ENCODE assay signal across 33 mouse cellular contexts in the genomic region with DNA sequence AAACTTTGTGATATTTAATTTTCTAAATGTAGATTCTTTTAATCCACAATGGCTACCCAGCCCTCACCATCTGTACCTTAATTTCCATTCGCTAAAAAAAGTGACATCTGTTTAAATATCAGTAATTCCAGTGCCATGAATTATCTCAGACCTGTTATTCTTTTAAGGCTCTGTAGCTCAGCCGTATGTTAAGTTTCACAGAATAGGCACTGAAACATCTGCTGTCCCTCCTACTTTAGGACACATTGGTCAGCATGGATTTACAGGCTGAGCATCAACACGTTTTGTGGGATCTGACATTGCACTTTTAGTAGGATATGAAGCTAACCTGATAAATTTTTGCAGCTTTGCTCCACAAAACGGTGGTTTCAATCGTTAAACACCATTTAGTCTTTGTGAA. TPM values are rescaled to one million over a fixed set of nuclear protein-coding genes. Genes with fewer than 3 reads are reported as not detected.
DNase-seq lines count a peak whose midpoint lies in the region; ATAC-seq and TF ChIP-seq lines count a peak whose summit lies in the region.
"Had no signal": no experiment of that assay in that cellular context is flagged by ENCODE, and none has a peak within 500 bp of the region (broad histone marks: within the 10 kb centered on the region; RNA-seq: fewer than 3 reads in every experiment).

No protein-coding gene starts in this region.

- no peak overlapping the region for H3K9ac ChIP-seq in forebrain, embryonic 14.5 days (ENCODE audit: low read length)
- no peak overlapping the region for H3K9ac ChIP-seq in forebrain, embryonic 11.5 days (ENCODE audit: low read length)
- H3K9ac ChIP-seq: heart, embryonic 13.5 days; hindbrain, embryonic 14.5 days; limb, embryonic 12.5 days; liver, embryonic 15.5 days; lung, embryonic 14.5 days; midbrain, embryonic 15.5 days; neural tube, embryonic 15.5 days had no signal

- no peak overlapping the region for H3K4me3 ChIP-seq in forebrain, embryonic 14.5 days (ENCODE audit: low read depth, low read length)
- no peak overlapping the region for H3K4me3 ChIP-seq in forebrain, embryonic 11.5 days (ENCODE audit: low read depth, low read length)
- H3K4me3 ChIP-seq in layer of hippocampus, adult 2 months, result no peak overlapping the region
- H3K4me3 ChIP-seq: erythroblast, embryonic 14.5 days; heart, embryonic 13.5 days; limb, embryonic 12.5 days; liver, embryonic 15.5 days; midbrain, embryonic 10.5 days; midbrain, embryonic 15.5 days; neural tube, embryonic 15.5 days had no signal

- DNase-seq in forebrain, embryonic 14.5 days (ENCODE audit: low spot score), result peak; percentile 44
- DNase-seq in forebrain, embryonic 11.5 days (ENCODE audit: low spot score), result no peak
- peak in 1 of 2 experiments; percentile 32 for DNase-seq in layer of hippocampus, adult 2 months (ENCODE audit: low spot score in 2 of 2)
- DNase-seq in layer of hippocampus, adult 11-12 months (ENCODE audit: low spot score), result no peak
- DNase-seq in left cerebral cortex, postnatal 25 days (ENCODE audit: low spot score in 2 of 2), result peak; percentile 30 to 81
- no peak for DNase-seq in left cerebral cortex, postnatal 14 days (ENCODE audit: low spot score in 2 of 2)
- DNase-seq: adrenal gland, postnatal 10 days; cerebellum, adult 11-12 months; cerebellum, adult 9-11 months; gastrocnemius, postnatal 10 days; heart, postnatal 10 days; kidney, adult 9 months; kidney, postnatal 10 days; lung, embryonic 14.5 days; lung, postnatal 14 days; retina, postnatal 1 day; spleen, adult 18-20 months; thymus, adult 18-20 months; thymus, postnatal 25 days had no signal

- no peaks in the 10 kb centered on the region for H3K36me3 ChIP-seq in forebrain, embryonic 14.5 days (ENCODE audit: control insufficient read depth, insufficient read depth, low read length)
- H3K36me3 ChIP-seq in forebrain, embryonic 11.5 days (ENCODE audit: control insufficient read depth, insufficient read depth, low read length), result no peaks in the 10 kb centered on the region
- H3K36me3 ChIP-seq: heart, embryonic 13.5 days; limb, embryonic 12.5 days; liver, embryonic 15.5 days; midbrain, embryonic 10.5 days; midbrain, embryonic 15.5 days; neural tube, embryonic 15.5 days had no signal

- 38% methylated on average over 5 of the region's 5 CpGs for WGBS in forebrain, embryonic 14.5 days
- WGBS in forebrain, embryonic 11.5 days, result 68% methylated on average over 5 of the region's 5 CpGs

- H3K27ac ChIP-seq in forebrain, embryonic 14.5 days (ENCODE audit: low read depth, low read length), result no peak overlapping the region
- no peak overlapping the region for H3K27ac ChIP-seq in forebrain, embryonic 11.5 days (ENCODE audit: low read depth, low read length)
- peak overlapping the region; percentile 76 for H3K27ac ChIP-seq in layer of hippocampus, adult 2 months
- H3K27ac ChIP-seq: heart, embryonic 13.5 days; hindbrain, embryonic 14.5 days; limb, embryonic 12.5 days; liver, embryonic 15.5 days; midbrain, embryonic 10.5 days; midbrain, embryonic 15.5 days; neural tube, embryonic 15.5 days had no signal

- intact Hi-C loops in left cerebral cortex, postnatal 25 days (cut with DNase I), result loop anchor here (5.0 kb wide), 2 partner anchors 47 to 118 kb away; no protein-coding TSS in a partner anchor
- intact Hi-C loops in left cerebral cortex, postnatal 14 days (cut with DNase I), result no loop called here

- no peaks in the 10 kb centered on the region for H3K9me3 ChIP-seq in forebrain, embryonic 14.5 days (replicated peaks; ENCODE audit: control insufficient read depth, low read length)
- H3K9me3 ChIP-seq in forebrain, embryonic 11.5 days (ENCODE audit: control insufficient read depth, low read length), result no peaks in the 10 kb centered on the region
- H3K9me3 ChIP-seq: heart, embryonic 13.5 days; limb, embryonic 12.5 days; liver, embryonic 15.5 days; midbrain, embryonic 10.5 days; midbrain, embryonic 15.5 days; neural tube, embryonic 15.5 days had no signal

- peak; percentile 69 for ATAC-seq in forebrain, embryonic 14.5 days
- ATAC-seq in forebrain, embryonic 11.5 days (replicated peaks; ENCODE audit: low FRiP score), result no peak
- ATAC-seq in megakaryocyte-erythroid progenitor cell, adult 5-6 weeks (replicated peaks; ENCODE audit: low FRiP score, low TSS enrichment, poor library complexity, severe bottlenecking), result no peak
- ATAC-seq: intestine, postnatal 0 days; midbrain, embryonic 15.5 days; Patski had no signal

- H3K4me2 ChIP-seq in forebrain, embryonic 14.5 days (ENCODE audit: low read length), result no peak overlapping the region
- H3K4me2 ChIP-seq in forebrain, embryonic 11.5 days (ENCODE audit: low read depth, low read length, severe bottlenecking), result no peak overlapping the region
- H3K4me2 ChIP-seq: heart, embryonic 13.5 days; hindbrain, embryonic 14.5 days; limb, embryonic 12.5 days; liver, embryonic 15.5 days; lung, embryonic 14.5 days; midbrain, embryonic 15.5 days; neural tube, embryonic 15.5 days had no signal

- H3K4me1 ChIP-seq in forebrain, embryonic 14.5 days (ENCODE audit: control insufficient read depth, insufficient read depth, low read length), result peaks cover 3% of the 10 kb centered on the region; the same call in 1 of the 2 replicates
- no peaks in the 10 kb centered on the region; the same call in 1 of the 2 replicates for H3K4me1 ChIP-seq in forebrain, embryonic 11.5 days (replicated peaks; ENCODE audit: control insufficient read depth, insufficient read depth, low read length)
- H3K4me1 ChIP-seq: liver, embryonic 15.5 days; midbrain, embryonic 10.5 days had no signal

- H3K27me3 ChIP-seq in forebrain, embryonic 14.5 days (replicated peaks; ENCODE audit: control insufficient read depth, insufficient read depth, low read length), result no peaks in the 10 kb centered on the region
- H3K27me3 ChIP-seq in forebrain, embryonic 11.5 days (ENCODE audit: control insufficient read depth, insufficient read depth, low read length), result no peaks in the 10 kb centered on the region
- H3K27me3 ChIP-seq: limb, embryonic 12.5 days; liver, embryonic 15.5 days; midbrain, embryonic 15.5 days; neural tube, embryonic 15.5 days; Patski had no signal

- no peak for TF ChIP-seq CTCF in layer of hippocampus, adult 2 months (conservative IDR thresholded peaks at IDR 0.05)

RNA-seq across cellular contexts. Expression of a gene that starts 35.2 kb away (rescaled TPM):
- 0.98 and 1.1 TPM in 2 replicates for polyA plus RNA-seq in forebrain, embryonic 14.5 days (2014; fragmentation: Nextera tagmentation; extraction: Ambion mirVana)
- polyA plus RNA-seq in forebrain, embryonic 11.5 days (2014; fragmentation: Nextera tagmentation; extraction: Ambion mirVana), result 0.39 and 0.47 TPM in 2 replicates
- total RNA-seq in layer of hippocampus, adult 2 months (2021), result 1 to 10 TPM; 7.7 TPM
- total RNA-seq in left cerebral cortex, postnatal 25 days (2021), result 10 to 100 TPM in 1 of 2 experiments, 1 to 10 TPM in 1; 8.4 to 10.3 TPM
- 1 to 10 TPM; 6.9 to 9.6 TPM for total RNA-seq in left cerebral cortex, postnatal 14 days (2021)
- not detected in 2 replicates for total RNA-seq in megakaryocyte-erythroid progenitor cell, adult 5-6 weeks (2014; fragmentation: Nextera tagmentation)
- not detected in 2 replicates for total RNA-seq in megakaryocyte-erythroid progenitor cell, adult 5-6 weeks (2017)
- total RNA-seq: hematopoietic stem cell, adult 5-6 weeks; MEL had no signal
- polyA plus RNA-seq: erythroblast, embryonic 14.5 days; liver, adult 2 months; liver, embryonic 15.5 days; lung, embryonic 14.5 days had no signal

Comparison
In these comparisons a context has a peak if more than half of its experiments do, and no peak if none do; other contexts are left out.
1. DNase-seq: peak in forebrain, embryonic 14.5 days (single experiment) and left cerebral cortex, postnatal 25 days (2 of 2); none in forebrain, embryonic 11.5 days (single experiment), layer of hippocampus, adult 11-12 months (single experiment) and left cerebral cortex, postnatal 14 days (0 of 2).
2. RNA of a gene that starts 35.2 kb away (total RNA-seq): 8.4 to 10.3 TPM in left cerebral cortex, postnatal 25 days, 6.9 to 9.6 TPM in left cerebral cortex, postnatal 14 days and 7.7 TPM in layer of hippocampus, adult 2 months; not detected in megakaryocyte-erythroid progenitor cell, adult 5-6 weeks; every median in the first group is over 4 times any median in the second.